Mouse (Mus musculus) liver, embryonic 14.5 days (tissue): ENCODE results near the gene Dennd2a. TPM values are rescaled to one million over a fixed set of nuclear protein-coding genes. Genes with fewer than 3 reads are reported as not detected.
A peak's percentile ranks its signal among the peaks of the same experiment; 100 is the strongest.

ENCODE experiments used
- ATAC-seq: fragments of 200-750 bp; cut with Nextera tagmentation; 2 replicates; pipeline ENCODE4 v1.8.0; 2017; ENCODE audit warnings: moderate number of reproducible peaks, mild to moderate bottlenecking, moderate library complexity; ENCODE audit not compliant: insufficient read depth
- DNase-seq, 3 experiments: peaks; one replicate each; pipeline ENCODE4 v3.0.0-alpha.2; 2012 to 2013; ENCODE audit warnings: low read depth in 3 of 3, low spot score in 3 of 3
- H3K27ac ChIP-seq: fragments of 300-500 bp; sonication (generic); 2 replicates; pipeline ENCODE4 v1.5.1; 2014; ENCODE audit warnings: moderate library complexity, mild to moderate bottlenecking, control low read depth, inconsistent platforms
- H3K27me3 ChIP-seq: fragments of 300-500 bp; sonication (generic); 2 replicates; pipeline ENCODE4 v1.6.1; 2014; ENCODE audit warnings: mild to moderate bottlenecking, low read length, moderate library complexity; ENCODE audit not compliant: control insufficient read depth, insufficient read depth
- H3K36me3 ChIP-seq: fragments of 300-500 bp; sonication (generic); replicated peaks from 2 replicates; pipeline ENCODE4 v1.6.1; 2014; ENCODE audit warnings: low read depth; ENCODE audit not compliant: control insufficient read depth, insufficient read depth
- H3K4me1 ChIP-seq, 2 experiments: fragments of 200-500 bp in 1 of 2; fragments of 300-500 bp in 1 of 2; sonication (generic) in 1 of 2; replicated peaks; 2 replicates each; pipeline ENCODE4 v1.6.1; 2012 to 2014; ENCODE audit warnings: antibody characterized with exemption in 1 of 2, inconsistent platforms in 1 of 2, low read length in 1 of 2; ENCODE audit not compliant: control insufficient read depth in 2 of 2, insufficient read depth in 2 of 2
- H3K4me2 ChIP-seq: fragments of 300-500 bp; sonication (generic); 2 replicates; pipeline ENCODE4 v1.6.1; 2014; ENCODE audit warnings: low read depth, mild to moderate bottlenecking, control low read depth, moderate library complexity
- H3K4me3 ChIP-seq, 2 experiments: fragments of 200-500 bp in 1 of 2; fragments of 300-500 bp in 1 of 2; sonication (generic) in 1 of 2; 2 replicates each; pipeline ENCODE4 v1.5.1; 2012 to 2014; ENCODE audit warnings: low read depth in 2 of 2, low read length in 2 of 2, mild to moderate bottlenecking in 2 of 2, control low read depth in 1 of 2, inconsistent platforms in 1 of 2, moderate library complexity in 1 of 2; ENCODE audit not compliant: insufficient read depth in 1 of 2
- H3K9ac ChIP-seq: fragments of 300-500 bp; sonication (generic); replicated peaks from 2 replicates; pipeline ENCODE4 v1.6.1; 2014; ENCODE audit warnings: mild to moderate bottlenecking, control low read depth, moderate library complexity
- H3K9me3 ChIP-seq: fragments of 300-500 bp; sonication (generic); 2 replicates; pipeline ENCODE4 v1.6.1; 2016; ENCODE audit warnings: low read length, mixed read lengths; ENCODE audit not compliant: control insufficient read depth
- CTCF ChIP-seq: IDR thresholded peaks from 2 replicates; pipeline ENCODE4 v1.5.1; 2016; ENCODE audit warnings: antibody characterized with exemption, low read depth, control low read depth
- EP300 ChIP-seq: IDR thresholded peaks from 2 replicates; pipeline ENCODE4 v1.6.1; 2016; ENCODE audit warnings: antibody characterized with exemption, low read depth
- WGBS: fragments of 180-500 bp; shearing (Covaris S2); extraction: QIAGEN DNeasy Blood & Tissue Kit; methylation state at CpG from one replicate; pipeline ENCODE4 v1.1.7; 2014; ENCODE audit not compliant: insufficient replicate concordance; 5-methylcytosine and 5-hydroxymethylcytosine counted together
- polyA plus RNA-seq, 2 experiments: library from polyadenylated mRNA; depleted of rRNA in 1 of 2; stranded (reverse) in 1 of 2; unstranded in 1 of 2; fragments of >200 nt; fragmentation: Nextera tagmentation in 1 of 2; extraction: Ambion mirVana in 1 of 2; gene quantifications; 2 replicates each; pipeline versions ENCODE4 v1.2.1 to v1.2.3; 2012 to 2014

Gene Dennd2a
- polyA plus RNA-seq, 2 experiments, result 1.0 to 1.4 TPM

- TF ChIP-seq CTCF, result no peak
- peak; percentile 88 for TF ChIP-seq EP300
- H3K36me3 ChIP-seq, result no peaks in the 10 kb centered on the region
- H3K9me3 ChIP-seq, result no peaks in the 10 kb centered on the region
- H3K4me2 ChIP-seq, result peak overlapping the region; percentile 36
- DNase-seq (peak; percentile 71 to 83 (median 80)), ATAC-seq (peak; percentile 35)
- peak overlapping the region; percentile 19; the same call in 1 of the 2 replicates for H3K9ac ChIP-seq
- peaks cover 65 to 68% of the 10 kb centered on the region in 2 experiments for H3K4me1 ChIP-seq
- peak overlapping the region; percentile 78 for H3K27ac ChIP-seq
- H3K27me3 ChIP-seq, result peaks cover 4% of the 10 kb centered on the region; the same call in 1 of the 2 replicates
- H3K4me3 ChIP-seq, result no peak overlapping the region
- WGBS, result 54% methylated on average over 7 of the region's 7 CpGs
Observed at GRCm38 (mm10) chr6:39423686-39424085, 134.0 kb downstream of the Dennd2a start.

GRCm38 (mm10) chr6:39423130-39423551 lies 134.5 kb downstream of the Dennd2a start:
- H3K4me3 ChIP-seq, result peak overlapping the region in 1 of 2 experiments; percentile 2; a peak in 1 of 4 replicates
- TF ChIP-seq EP300 (peak; percentile 48), CTCF (no peak)
- ATAC-seq (no peak), DNase-seq (no peak)
- WGBS, result 43% methylated on average over 6 of the region's 6 CpGs
- no peaks in the 10 kb centered on the region for H3K9me3 ChIP-seq
- H3K4me1 ChIP-seq, result peaks cover 63 to 67% of the 10 kb centered on the region in 2 experiments
- H3K4me2 ChIP-seq, result peak overlapping the region; percentile 36
- H3K27me3 ChIP-seq, result peaks cover 8% of the 10 kb centered on the region
- H3K36me3 ChIP-seq, result no peaks in the 10 kb centered on the region; the same call in 1 of the 2 replicates
- peak overlapping the region; percentile 78 for H3K27ac ChIP-seq
- H3K9ac ChIP-seq, result peak overlapping the region; percentile 19

- DNase-seq, result no peak
- H3K27me3 ChIP-seq, result peaks cover 8% of the 10 kb centered on the region
- peak overlapping the region; percentile 90 to 94; a peak in 3 of 4 replicates for H3K4me3 ChIP-seq
- no peak overlapping the region; the same call in 1 of the 2 replicates for H3K9ac ChIP-seq
- H3K27ac ChIP-seq, result peak overlapping the region; percentile 37; the same call in 1 of the 2 replicates
- H3K4me2 ChIP-seq, result peak overlapping the region; percentile 76
- H3K36me3 ChIP-seq, result no peaks in the 10 kb centered on the region; the same call in 1 of the 2 replicates
- no peaks in the 10 kb centered on the region for H3K9me3 ChIP-seq
- peaks cover 48 to 59% of the 10 kb centered on the region in 2 experiments for H3K4me1 ChIP-seq
- ATAC-seq, result no peak
- 46% methylated on average over 4 of the region's 4 CpGs for WGBS
- no peak for TF ChIP-seq CTCF
- no peak for TF ChIP-seq EP300
Observed at GRCm38 (mm10) chr6:39420867-39421266, 136.8 kb downstream of the Dennd2a start.

- peak; percentile 78 to 83 (median 80) for DNase-seq
- Histone ChIP-seq H3K9me3 (no peaks in the 10 kb centered on the region), H3K27me3 (peaks cover 8% of the 10 kb centered on the region), H3K4me3 (peak within 1 kb of the TSS; percentile 90 to 94), H3K36me3 (no peaks in the 10 kb centered on the region; the same call in 1 of the 2 replicates), H3K4me1 (peaks cover 40 to 51% of the 10 kb centered on the region in 2 experiments), H3K9ac (peak within 1 kb of the TSS; percentile 82), H3K27ac (peak within 1 kb of the TSS; percentile 78), H3K4me2 (peak within 1 kb of the TSS; percentile 76)
- under 1% methylated on average over 69 of the region's 82 CpGs for whole genome bisulfite sequencing
- peak; percentile 82 for ATAC-seq
- TF ChIP-seq EP300, result no peak
- peak; percentile 36; the same call in 1 of the 2 replicates for TF ChIP-seq CTCF
Observed at GRCm38 (mm10) chr6:39419851-39420721, 137.6 kb downstream of the Dennd2a start, which contains the start of gene Mkrn1. Gene Mkrn1, minus strand, starts transcription at chr6:39420462.
